Mouse (Mus musculus) adrenal gland, postnatal 14 days (tissue): ENCODE data around the gene Dusp22. TPM values are rescaled to one million over a fixed set of nuclear protein-coding genes. Genes with fewer than 3 reads are reported as not detected.

ENCODE experiments used
- DNase-seq: peaks from one replicate; pipeline ENCODE4 v3.0.0; 2021; ENCODE audit warnings: mixed read lengths
- long read RNA-seq, 2 experiments: library from polyadenylated mRNA; stranded (forward); transcript quantifications; one replicate each; pipeline ENCODE4 v2.0.0; 2021
- total RNA-seq: library from RNA; stranded (reverse); gene quantifications from 2 replicates; pipeline ENCODE4 v1.2.3, GENCODE M21; 2021

Gene Dusp22
- 33.9 and 39.1 TPM in 2 replicates for total RNA-seq
- long read RNA-seq, experiment 1, transcript Dusp22-202 (7 exons, 3,015 nt): minor isoform, 15 of 46 reads
- long read RNA-seq, experiment 1, transcript Dusp22-201 (8 exons, 1,161 nt): major isoform, 22 of 46 reads
- long read RNA-seq, experiment 1, partial matches to known transcripts: 5 of 46 reads
- long read RNA-seq, experiment 1, other reads (novel, unspliced or antisense): 4 of 46 reads
- long read RNA-seq, experiment 2, transcript Dusp22-201 (8 exons, 1,161 nt): major isoform, 15 of 31 reads
- long read RNA-seq, experiment 2, transcript Dusp22-202 (7 exons, 3,015 nt): minor isoform, 11 of 31 reads
- long read RNA-seq, experiment 2, partial matches to known transcripts: 1 of 31 reads
- long read RNA-seq, experiment 2, other reads (novel, unspliced or antisense): 4 of 31 reads

DNA sequence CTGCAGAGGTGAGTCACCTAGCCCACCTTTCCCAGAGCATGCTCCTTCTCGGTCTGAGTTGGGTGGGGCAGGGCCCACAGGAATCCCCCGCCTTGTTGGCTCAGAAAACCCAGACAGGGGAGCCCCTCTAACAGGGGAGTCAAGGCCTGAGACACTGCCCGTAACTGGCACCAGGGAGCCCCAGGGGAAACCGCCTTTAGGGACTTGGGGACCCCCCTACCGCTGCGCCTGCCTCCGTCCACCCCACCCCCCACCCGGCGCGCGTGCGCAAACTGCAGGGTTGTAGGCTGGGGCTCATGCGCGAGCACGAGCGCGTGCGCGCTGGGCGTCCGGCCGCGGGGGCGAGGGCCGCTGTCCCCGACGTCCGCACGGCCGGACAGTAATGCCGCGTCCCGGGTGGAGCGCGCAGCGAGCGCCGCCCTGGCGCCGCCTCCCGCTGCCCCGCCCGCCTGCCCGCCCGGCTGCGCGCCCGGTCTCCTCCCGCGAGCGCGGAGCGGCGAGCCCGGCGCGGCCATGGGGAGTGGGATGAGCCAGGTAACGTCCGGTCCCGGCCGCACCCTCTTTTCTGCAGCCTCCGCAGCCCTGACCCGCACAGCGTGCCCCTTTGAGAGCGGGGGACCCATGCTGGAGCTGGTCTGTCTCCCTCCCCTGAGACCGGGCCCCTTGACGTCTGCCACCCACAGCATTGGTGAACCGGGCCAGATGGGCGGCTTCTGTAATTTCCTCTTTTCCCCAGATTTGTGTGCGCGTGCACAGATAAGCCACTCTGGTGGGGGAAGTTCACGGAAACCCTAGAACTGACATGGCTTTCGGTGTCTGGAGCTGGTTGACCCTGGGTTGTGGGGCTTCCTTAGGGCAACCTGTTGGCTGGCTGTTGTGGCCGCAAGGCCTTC lies at the start of gene Dusp22:
Gene Dusp22, plus strand, starts transcription at position 387 of the 893 bp plus-strand sequence.
- peak; percentile 96 for DNase-seq

DNA sequence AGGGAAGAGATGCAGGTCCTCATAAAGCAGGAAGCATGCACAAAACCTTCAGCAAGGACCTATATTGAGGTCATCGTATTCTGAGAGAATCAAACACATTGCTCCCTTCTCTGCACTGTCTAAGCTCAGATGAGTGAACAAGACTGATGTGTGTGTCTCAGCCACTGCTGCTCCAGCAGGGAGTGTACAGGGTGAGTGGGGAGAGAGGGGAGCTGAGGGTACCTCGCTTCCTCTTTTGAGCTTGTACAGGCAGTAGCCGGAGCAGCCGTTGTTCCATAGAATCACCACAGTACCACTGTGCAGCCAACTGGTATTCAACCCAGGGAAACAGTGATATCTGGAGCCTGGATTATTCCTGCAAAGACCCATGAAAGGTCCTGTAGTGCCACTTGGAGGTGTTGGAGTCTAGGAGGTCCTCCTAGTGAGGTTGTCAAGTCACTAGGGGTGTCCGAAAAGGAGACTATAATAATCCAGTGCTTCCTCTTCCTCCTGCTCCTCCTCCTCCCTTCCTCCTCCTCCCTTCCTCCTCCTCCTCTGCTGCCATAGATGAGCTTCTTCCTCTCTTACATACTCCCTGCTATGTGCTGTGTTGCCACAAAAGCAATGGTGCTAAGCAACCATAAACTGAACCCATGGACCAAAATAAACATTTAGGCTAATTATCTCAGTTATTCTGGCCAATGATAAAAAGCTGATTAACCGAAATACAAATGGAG lies 47.6 kb upstream of the Dusp22 start:
- DNase-seq: no peak

- no peak for DNase-seq
Measured at GRCm38 (mm10) chr13:30619684-30620083, 40.1 kb upstream of the Dusp22 start.

DNA sequence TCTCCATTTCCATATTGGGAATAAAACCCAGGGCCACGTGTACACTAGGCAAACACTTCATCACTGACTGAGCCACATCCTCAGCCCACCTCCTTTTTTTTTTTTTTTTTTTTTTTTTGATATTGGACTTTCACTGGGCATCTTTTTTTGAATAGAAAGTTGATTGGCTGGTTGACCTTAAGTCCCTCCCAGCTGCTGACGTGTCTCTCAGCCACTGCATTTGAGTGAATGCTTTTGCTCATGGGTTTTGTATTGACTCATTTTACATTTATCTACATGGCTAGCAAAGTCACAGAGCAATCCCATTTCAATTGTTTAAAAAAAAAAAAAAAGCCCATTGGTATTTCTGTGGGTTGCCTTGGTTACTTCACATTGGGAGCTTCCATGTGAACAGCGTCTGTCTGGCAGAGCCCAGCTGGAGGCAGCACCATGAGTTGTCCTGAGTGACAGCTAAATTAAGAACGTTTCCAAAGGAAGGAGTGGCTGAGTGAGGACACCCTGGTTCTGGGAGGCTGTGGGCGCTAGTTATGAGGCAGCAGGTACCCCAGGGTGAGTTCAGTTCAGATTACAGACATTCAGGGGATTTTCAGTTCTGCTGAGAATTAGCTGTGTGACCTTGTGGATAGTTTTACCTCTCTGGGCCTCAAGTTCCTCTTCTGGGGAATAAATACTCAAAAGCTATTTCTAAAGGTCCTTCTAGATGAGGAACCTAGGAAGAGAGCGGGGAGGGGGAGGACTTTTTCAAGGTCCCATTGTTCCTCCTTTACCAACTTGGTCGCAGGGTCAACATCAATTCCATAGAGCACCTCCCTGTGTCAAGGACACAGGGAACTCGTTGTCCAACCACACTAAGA lies 31.4 kb upstream of the Dusp22 start:
- no peak for DNase-seq

DNA sequence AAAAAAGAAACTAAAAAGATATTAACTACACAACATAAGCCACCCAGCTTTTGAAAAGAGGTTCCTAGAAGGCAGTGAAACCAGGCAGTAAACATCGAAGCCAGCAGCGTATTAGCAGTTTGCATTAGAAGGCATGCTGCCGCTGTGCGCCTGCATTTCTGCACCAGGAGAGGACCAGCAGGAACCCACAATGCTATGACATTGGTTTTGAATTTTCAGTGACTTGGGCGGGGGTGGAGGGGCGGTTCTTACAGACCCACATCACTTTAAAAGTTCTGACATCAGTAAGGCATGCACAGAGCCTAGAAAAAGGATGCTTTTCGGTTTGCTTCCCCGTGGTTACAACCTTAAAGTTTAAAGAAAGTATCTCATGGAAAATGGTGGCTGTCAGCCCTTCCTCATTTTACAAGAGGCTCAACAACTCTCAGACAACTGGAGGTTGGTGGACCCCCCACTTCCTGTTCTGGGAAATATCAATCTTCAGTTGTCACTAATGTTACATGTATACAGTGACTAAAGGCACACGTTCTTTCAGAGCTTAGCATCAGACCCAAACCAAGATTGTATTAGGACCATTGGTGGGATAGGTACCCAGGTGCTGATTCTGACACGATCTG lies 29.9 kb upstream of the Dusp22 start:
- no peak for DNase-seq

DNA sequence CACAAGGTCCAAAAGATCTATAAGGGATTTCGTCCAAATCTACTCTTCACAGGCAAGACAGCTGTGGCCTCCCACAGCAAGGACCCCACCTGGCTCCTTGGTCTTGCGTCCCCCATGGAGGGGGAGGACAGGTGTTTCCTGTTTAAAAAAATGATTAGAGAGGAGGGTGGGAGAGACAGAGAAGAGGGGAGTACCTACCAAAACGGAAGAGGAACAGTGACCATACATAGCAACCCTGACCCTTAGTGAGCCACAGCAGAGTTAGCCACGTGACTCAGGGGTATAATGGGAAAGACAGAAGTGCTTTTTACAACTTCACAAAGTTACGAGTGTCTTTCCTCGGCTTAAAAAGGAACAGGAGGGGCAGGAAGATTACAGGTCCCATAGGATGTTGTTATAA lies 26.8 kb upstream of the Dusp22 start:
- no peak for DNase-seq

DNA sequence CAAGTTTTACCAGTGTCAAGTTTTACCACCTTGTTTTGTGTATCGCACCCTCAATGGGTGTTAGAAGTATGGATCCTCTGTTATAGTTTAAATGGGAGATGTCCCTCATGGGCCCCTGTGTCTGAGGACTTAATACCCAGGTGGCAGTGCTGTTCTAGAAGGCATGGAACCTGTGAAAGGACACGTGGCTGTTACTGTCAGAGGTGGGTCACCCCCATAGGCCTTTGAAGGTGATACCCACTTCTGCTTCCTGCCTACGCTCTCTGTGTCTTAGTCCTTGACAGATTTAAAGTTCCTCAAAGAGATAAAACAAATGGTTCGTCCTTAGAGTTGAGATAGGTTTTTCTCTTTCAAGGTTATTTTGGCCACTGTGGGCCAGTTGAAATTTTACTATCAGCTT lies 23.3 kb upstream of the Dusp22 start:
- DNase-seq: no peak

GRCm38 (mm10) chr13:30638378-30639115 lies 21.3 kb upstream of the Dusp22 start:
- no peak for DNase-seq

DNA sequence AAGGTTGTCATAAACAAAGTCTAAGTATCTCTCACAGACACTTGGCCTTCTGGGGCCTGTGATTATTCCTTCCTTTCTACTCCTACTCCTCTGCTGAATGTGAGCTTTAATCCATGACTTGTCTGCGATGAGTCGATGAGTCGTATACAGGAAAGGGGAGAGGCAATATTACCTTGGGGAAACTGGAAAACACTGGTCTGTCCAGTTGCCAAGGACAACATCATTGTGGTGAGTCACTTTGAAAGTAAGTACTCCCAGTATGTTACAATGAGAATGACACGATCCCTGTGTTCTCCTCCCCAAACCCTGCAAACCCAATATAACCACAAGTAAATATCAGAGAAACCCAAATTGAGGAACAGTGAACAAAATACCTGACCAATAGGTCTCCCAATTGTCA lies 17.7 kb upstream of the Dusp22 start:
- peak; percentile 39 for DNase-seq

GRCm38 (mm10) chr13:30648461-30648860 lies 11.3 kb upstream of the Dusp22 start:
- DNase-seq: no peak

DNA sequence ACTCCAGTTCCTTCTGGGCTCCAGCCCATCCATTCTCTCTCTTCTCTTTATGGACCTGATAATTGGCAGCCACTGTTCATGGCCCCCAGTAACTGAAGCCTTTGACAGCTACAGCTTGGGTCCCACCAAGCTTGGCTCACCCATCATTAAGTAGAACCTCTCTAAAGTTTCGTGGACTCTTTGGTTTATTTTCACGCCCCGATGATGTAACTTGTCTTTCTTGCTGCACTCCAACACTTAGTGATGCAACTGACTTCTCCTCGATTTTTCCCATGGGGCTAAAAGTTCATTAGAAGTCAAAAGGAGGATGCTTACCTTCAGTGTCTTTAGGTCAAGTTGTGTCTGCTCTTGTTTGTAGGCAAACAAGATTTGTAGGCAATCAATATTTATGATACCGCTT lies 10.6 kb upstream of the Dusp22 start:
- DNase-seq: no peak

DNA sequence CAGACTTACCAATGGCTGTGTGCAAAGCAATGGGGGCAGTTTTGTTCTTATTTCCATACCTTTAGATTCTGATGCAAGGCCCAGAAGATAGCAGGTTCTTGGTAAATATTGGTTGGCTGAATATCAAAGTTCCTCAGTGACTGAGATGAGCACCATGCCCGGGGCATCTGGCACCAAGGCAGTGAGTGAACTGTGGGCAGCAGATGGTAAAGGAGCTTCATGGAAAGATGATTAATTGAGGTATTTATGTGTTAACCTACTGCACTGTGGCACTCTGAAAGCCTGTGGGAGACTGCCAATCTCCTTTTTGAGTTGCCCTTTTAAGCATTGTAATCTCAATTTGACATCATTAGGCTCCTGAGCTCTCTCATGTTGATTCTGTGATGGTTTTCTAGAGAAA lies 9.1 kb upstream of the Dusp22 start:
- DNase-seq: no peak

DNA sequence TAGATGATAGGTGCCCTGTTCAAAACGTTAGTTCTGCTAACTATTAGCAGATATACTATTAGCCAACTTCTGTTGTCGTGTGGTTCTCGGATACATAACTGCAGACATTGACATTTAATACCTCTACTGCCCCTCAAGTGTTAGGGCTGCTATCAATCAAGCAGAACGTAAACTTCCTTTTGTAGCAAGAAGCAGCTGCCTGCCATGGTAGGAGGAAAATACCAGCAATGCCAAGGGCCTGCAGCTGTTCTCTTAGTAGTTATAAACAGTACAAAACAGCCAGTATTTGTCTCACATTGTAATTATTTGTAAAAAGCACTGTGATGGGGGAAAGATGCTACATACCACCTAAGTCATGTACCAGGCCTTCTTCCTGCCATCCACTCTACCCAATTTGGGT lies 6.7 kb upstream of the Dusp22 start:
- no peak for DNase-seq

GRCm38 (mm10) chr13:30654463-30654862 lies 5.3 kb upstream of the Dusp22 start:
- DNase-seq: no peak

DNA sequence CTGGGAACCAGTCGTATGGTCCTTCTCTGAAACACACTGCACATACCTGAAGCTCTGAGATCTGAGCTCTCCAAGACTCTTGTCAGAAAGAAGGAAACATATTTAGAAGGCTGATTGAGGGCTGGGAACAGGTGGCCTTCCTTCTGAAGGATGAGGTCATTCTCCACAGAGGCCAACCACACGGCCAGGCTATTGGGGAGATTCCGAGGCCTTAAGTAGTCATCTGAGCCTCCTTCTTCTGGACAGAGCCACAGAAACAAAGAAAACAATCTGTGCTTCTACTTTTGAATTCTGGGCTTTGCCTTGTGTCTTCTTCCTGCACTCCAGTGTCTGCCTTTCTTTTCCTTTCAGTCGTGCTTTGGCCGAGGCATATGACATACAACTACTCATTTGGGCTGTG lies 2.9 kb upstream of the Dusp22 start:
- no peak for DNase-seq

- DNase-seq: no peak
Measured at GRCm38 (mm10) chr13:30657779-30658178, 2.0 kb upstream of the Dusp22 start.

DNA sequence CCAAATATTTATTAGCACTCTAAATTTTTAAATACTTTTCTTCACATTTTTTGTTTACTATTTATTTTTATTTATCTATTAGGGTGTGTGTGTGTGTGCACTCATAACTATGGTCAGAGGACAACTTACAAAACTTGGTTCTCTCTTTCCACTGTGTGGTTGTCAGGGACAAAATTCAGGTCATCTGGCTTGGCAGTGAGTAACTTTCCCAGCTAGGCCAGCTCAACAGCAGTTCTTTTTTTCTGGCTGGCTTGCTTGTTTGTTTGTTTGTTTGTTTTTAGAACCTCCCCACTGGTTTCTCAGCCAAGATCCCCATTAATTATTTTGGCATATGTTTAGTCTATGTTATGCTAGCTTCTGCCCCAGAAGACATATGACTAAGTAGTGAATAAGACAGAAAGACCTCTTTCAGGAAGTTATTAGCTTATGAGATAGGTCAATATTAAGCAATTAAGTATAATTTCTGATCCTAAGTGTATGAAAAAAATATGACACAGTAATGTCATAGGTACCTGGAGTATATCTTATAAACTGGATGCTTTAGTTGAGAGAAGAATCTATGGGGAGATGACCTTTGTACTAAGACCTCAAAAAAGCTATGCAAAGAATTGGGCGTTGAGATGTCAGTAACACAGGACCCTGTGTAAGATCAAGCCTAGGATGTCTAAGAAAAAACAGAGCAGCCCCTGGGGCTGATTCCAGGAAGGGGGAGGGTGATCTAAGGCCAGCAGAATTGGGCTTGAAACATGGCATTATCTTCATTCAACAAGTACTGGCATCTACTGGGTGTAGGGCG lies 1.4 kb upstream of the Dusp22 start:
- DNase-seq: no peak

- peak; percentile 38 for DNase-seq
Measured at GRCm38 (mm10) chr13:30665261-30665660, 5.5 kb downstream of the Dusp22 start.

DNA sequence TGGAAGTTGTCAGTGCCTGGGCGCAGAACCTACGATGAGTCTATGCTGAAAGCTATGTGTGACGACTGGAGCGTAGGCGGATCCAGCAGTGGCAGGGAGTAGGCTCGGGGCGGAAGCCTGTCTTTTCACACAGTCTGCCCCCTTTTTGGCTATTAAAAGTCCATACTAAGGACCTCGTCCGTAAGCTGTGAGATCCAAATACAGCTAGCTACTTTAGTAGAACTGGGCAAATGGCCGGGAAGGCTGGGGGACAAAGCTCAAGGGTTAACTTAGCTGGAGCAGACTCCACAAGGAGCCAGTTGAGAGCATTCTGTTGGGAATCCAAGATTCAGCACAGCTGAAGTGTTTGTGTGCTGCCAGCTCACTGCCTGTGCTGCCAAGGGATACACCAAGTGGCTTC lies 6.7 kb downstream of the Dusp22 start:
- peak; percentile 12 for DNase-seq

DNA sequence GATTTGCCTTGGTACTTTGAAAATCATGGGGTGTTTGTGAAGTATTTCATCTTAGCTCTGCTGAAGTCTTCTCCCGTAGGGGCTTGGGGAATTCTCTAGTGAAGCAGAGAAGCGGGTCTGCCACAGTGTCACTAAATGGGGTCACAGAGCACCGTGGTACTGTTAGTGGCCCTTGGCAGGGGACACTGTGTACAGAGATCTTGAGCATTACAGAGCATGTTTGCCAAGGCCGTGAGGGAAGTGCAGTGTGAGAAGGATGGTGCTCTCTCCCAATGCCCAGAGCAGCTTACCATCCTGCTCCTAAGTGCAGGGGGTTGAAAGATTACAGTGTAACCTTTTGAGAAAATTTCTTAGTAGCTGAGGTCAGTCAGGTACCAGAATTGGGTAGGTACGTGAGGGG lies 8.5 kb downstream of the Dusp22 start:
- DNase-seq: no peak
